Mouse (Mus musculus): ENCODE measurements at regions not wholly inside any gene's neighbourhood (a gene's known extent, or its start where the extent isn't known, plus 50 kb on each side); places are given as distances from the start of the nearest gene placed in this dataset.

GRCm38 (mm10) chr7:40766142-40766541 lies 132.0 kb upstream of the Vstm2b start:
- Histone ChIP-seq H3K4me2 (ENCODE audit: low read depth) (no peak overlapping the region), H3K9me3 (ENCODE audit: control insufficient read depth, low read length) (no peaks in the 10 kb centered on the region), H3K4me3 (ENCODE audit: low read depth, low read length) (no peak overlapping the region), H3K27me3 (ENCODE audit: control insufficient read depth, insufficient read depth, low read length) (no peaks in the 10 kb centered on the region), H3K9ac (ENCODE audit: low read length) (no peak overlapping the region), H3K4me1 (ENCODE audit: control insufficient read depth, insufficient read depth, low read length) (no peaks in the 10 kb centered on the region), H3K36me3 (ENCODE audit: control insufficient read depth, insufficient read depth, low read length) (no peaks in the 10 kb centered on the region), H3K27ac (ENCODE audit: low read depth, low read length) (no peak overlapping the region)
- ATAC-seq (ENCODE audit: insufficient read depth, low FRiP score, low TSS enrichment) (no peak), DNase-seq (ENCODE audit: low spot score) (no peak)
- 54% methylated on average over 3 of the region's 3 CpGs for WGBS

DNA sequence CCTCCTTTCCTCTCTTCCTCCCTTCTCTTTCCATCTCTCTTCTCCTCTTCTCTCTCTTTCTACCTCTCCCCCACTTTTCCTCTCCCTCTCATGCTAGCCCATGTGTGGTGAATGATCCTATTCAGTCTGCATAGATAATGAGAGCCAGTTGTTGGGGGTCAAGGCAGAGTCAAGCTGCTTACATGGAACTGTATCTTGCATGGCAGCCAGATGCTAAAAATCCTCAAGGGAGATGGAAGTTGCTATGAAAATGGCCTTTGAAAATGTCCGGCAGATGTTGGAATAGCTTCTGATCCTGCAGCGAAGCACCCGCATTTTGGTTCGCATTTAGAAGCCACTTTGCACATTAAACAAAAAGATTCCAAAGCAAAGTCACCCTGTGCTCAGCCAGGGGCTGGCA lies 121.9 kb upstream of the Vstm2b start:
- 18% methylated on average over 4 of the region's 4 CpGs for WGBS
- Histone ChIP-seq H3K9me3 (ENCODE audit: control insufficient read depth, low read length) (no peaks in the 10 kb centered on the region), H3K9ac (ENCODE audit: low read length) (no peak overlapping the region), H3K4me1 (ENCODE audit: control insufficient read depth, insufficient read depth, low read length) (no peaks in the 10 kb centered on the region), H3K36me3 (ENCODE audit: control insufficient read depth, insufficient read depth, low read length) (no peaks in the 10 kb centered on the region), H3K27me3 (ENCODE audit: control insufficient read depth, insufficient read depth, low read length) (no peaks in the 10 kb centered on the region), H3K4me3 (ENCODE audit: low read depth, low read length) (no peak overlapping the region), H3K27ac (ENCODE audit: low read depth, low read length) (no peak overlapping the region), H3K4me2 (ENCODE audit: low read depth) (no peak overlapping the region)
- peak; percentile 44 for DNase-seq (ENCODE audit: low spot score)
- ATAC-seq (ENCODE audit: insufficient read depth, low FRiP score, low TSS enrichment) = no peak

DNA sequence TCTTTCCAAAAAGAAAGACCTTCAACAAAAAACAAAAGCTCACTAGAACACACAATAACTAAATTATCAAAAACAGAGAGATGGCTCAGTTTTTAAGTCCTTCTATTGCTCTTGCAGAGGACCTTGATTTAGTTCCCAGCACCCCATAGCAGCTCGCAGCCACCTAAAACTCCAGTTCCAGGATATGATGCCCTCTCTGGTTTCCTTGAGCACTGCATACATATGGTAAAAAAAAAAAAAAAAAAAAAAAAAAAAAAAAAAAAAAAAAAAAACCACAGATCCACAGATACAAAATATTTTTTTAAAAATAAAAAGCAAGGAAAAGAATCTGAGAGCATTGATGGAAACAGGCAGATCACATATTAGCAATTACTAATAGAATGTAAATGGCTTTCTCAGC lies 113.2 kb upstream of the Vstm2b start:
- WGBS = 96% methylated on average over 1 of the region's 1 CpGs
- DNase-seq (ENCODE audit: low spot score) (no peak), ATAC-seq (ENCODE audit: insufficient read depth, low FRiP score, low TSS enrichment) (no peak)
- Histone ChIP-seq H3K36me3 (ENCODE audit: control insufficient read depth, insufficient read depth, low read length) (no peaks in the 10 kb centered on the region), H3K27ac (ENCODE audit: low read depth, low read length) (no peak overlapping the region), H3K4me1 (ENCODE audit: control insufficient read depth, insufficient read depth, low read length) (no peaks in the 10 kb centered on the region), H3K4me3 (ENCODE audit: low read depth, low read length) (no peak overlapping the region), H3K9me3 (ENCODE audit: control insufficient read depth, low read length) (no peaks in the 10 kb centered on the region), H3K9ac (ENCODE audit: low read length) (no peak overlapping the region), H3K4me2 (ENCODE audit: low read depth) (no peak overlapping the region), H3K27me3 (ENCODE audit: control insufficient read depth, insufficient read depth, low read length) (no peaks in the 10 kb centered on the region)

- no peak for ATAC-seq (ENCODE audit: insufficient read depth, low FRiP score, low TSS enrichment)
- no peaks in the 10 kb centered on the region for H3K9me3 ChIP-seq (ENCODE audit: control insufficient read depth, low read length)
- no peak overlapping the region for H3K4me3 ChIP-seq (ENCODE audit: low read depth, low read length)
- no peaks in the 10 kb centered on the region for H3K27me3 ChIP-seq (ENCODE audit: control insufficient read depth, insufficient read depth, low read length)
- DNase-seq (ENCODE audit: low spot score) = no peak
- H3K4me1 ChIP-seq (ENCODE audit: control insufficient read depth, insufficient read depth, low read length) = no peaks in the 10 kb centered on the region
- H3K36me3 ChIP-seq (ENCODE audit: control insufficient read depth, insufficient read depth, low read length) = no peaks in the 10 kb centered on the region
- H3K9ac ChIP-seq (ENCODE audit: low read length) = no peak overlapping the region
- H3K4me2 ChIP-seq (ENCODE audit: low read depth) = no peak overlapping the region
- WGBS = 79% methylated on average over 2 of the region's 2 CpGs
- H3K27ac ChIP-seq (ENCODE audit: low read depth, low read length) = no peak overlapping the region
Measured at GRCm38 (mm10) chr7:40786758-40787157, 111.4 kb upstream of the Vstm2b start.

DNA sequence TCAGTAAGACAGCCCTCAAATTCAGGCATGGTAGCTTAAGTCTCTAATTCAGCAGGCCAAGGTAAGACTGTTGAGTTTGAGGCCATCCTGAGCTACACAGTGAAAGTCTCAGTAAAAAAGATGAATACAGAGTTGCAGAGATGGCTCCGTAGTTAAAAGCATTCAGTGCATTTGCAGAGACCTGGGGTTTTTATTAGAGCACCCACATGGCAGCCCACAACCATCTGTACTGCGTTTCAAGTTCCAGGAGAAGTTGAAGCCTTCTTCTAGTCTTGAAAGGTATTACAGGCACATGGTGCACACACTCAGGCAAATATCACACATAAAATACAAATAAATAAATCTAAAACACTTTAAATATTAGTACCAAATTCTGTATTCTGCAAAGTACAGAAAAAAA lies 109.6 kb upstream of the Vstm2b start:
- Histone ChIP-seq H3K9ac (ENCODE audit: low read length) (no peak overlapping the region), H3K27me3 (ENCODE audit: control insufficient read depth, insufficient read depth, low read length) (no peaks in the 10 kb centered on the region), H3K4me3 (ENCODE audit: low read depth, low read length) (no peak overlapping the region), H3K4me1 (ENCODE audit: control insufficient read depth, insufficient read depth, low read length) (no peaks in the 10 kb centered on the region), H3K27ac (ENCODE audit: low read depth, low read length) (no peak overlapping the region), H3K4me2 (ENCODE audit: low read depth) (no peak overlapping the region), H3K9me3 (ENCODE audit: control insufficient read depth, low read length) (no peaks in the 10 kb centered on the region), H3K36me3 (ENCODE audit: control insufficient read depth, insufficient read depth, low read length) (no peaks in the 10 kb centered on the region)
- ATAC-seq (ENCODE audit: insufficient read depth, low FRiP score, low TSS enrichment) (no peak), DNase-seq (ENCODE audit: low spot score) (no peak)
- 86% methylated on average over 2 of the region's 2 CpGs for WGBS

- no peaks in the 10 kb centered on the region for H3K9me3 ChIP-seq (ENCODE audit: control insufficient read depth, low read length)
- ATAC-seq (ENCODE audit: insufficient read depth, low FRiP score, low TSS enrichment) (no peak), DNase-seq (ENCODE audit: low spot score) (no peak)
- no peaks in the 10 kb centered on the region for H3K36me3 ChIP-seq (ENCODE audit: control insufficient read depth, insufficient read depth, low read length)
- 81% methylated on average over 11 of the region's 11 CpGs for WGBS
- no peak overlapping the region for H3K4me2 ChIP-seq (ENCODE audit: low read depth)
- H3K4me3 ChIP-seq (ENCODE audit: low read depth, low read length) = no peak overlapping the region
- H3K9ac ChIP-seq (ENCODE audit: low read length) = no peak overlapping the region
- no peaks in the 10 kb centered on the region for H3K4me1 ChIP-seq (ENCODE audit: control insufficient read depth, insufficient read depth, low read length)
- H3K27ac ChIP-seq (ENCODE audit: low read depth, low read length) = no peak overlapping the region
- no peaks in the 10 kb centered on the region for H3K27me3 ChIP-seq (ENCODE audit: control insufficient read depth, insufficient read depth, low read length)
Measured at GRCm38 (mm10) chr7:40794458-40795207, 103.5 kb upstream of the Vstm2b start.

DNA sequence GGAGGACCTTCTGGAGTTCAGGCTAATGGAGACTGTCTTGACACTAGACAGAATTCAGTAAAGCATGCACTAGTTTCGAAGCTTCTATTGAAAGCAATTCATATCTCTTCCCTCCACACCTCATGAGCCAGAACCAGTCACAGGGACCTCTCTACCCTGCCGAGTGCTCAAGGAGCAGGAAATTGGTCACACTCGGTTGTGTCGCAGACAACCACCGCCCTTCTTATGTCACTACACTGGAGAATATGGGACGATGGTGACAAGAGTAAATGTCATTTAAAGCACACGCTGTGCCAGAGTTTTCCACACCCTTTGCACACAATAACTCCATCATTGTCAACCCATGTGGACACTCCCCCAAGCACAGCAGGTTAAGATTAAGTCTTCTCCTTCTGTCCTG lies 98.3 kb upstream of the Vstm2b start:
- no peak for DNase-seq (ENCODE audit: low spot score)
- 82% methylated on average over 7 of the region's 7 CpGs for WGBS
- Histone ChIP-seq H3K4me1 (ENCODE audit: control insufficient read depth, insufficient read depth, low read length) (no peaks in the 10 kb centered on the region), H3K36me3 (ENCODE audit: control insufficient read depth, insufficient read depth, low read length) (no peaks in the 10 kb centered on the region), H3K27me3 (ENCODE audit: control insufficient read depth, insufficient read depth, low read length) (no peaks in the 10 kb centered on the region), H3K4me3 (ENCODE audit: low read depth, low read length) (no peak overlapping the region), H3K4me2 (ENCODE audit: low read depth) (no peak overlapping the region), H3K9ac (ENCODE audit: low read length) (no peak overlapping the region), H3K27ac (ENCODE audit: low read depth, low read length) (no peak overlapping the region), H3K9me3 (ENCODE audit: control insufficient read depth, low read length) (no peaks in the 10 kb centered on the region)
- ATAC-seq (ENCODE audit: insufficient read depth, low FRiP score, low TSS enrichment) = no peak

DNA sequence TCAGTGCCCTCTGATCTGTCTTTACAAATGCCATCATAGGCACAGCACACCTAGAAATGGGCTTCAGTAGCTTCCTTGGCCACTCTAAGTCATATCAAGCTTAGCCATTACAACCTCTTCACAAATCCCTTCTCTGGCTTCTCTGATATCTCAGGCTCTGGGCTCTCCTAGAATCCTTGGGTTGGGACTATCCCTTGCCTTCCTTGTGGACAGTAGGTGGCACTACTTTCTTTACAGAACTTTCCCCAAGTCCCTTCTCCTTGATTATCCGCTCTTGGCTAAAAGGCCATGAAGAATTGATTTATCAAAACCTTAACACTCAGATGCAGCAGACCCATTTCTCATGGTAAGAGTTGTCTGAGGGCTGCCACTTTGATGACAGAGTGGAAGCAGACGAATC lies 96.8 kb upstream of the Vstm2b start:
- Histone ChIP-seq H3K36me3 (ENCODE audit: control insufficient read depth, insufficient read depth, low read length) (no peaks in the 10 kb centered on the region), H3K4me3 (ENCODE audit: low read depth, low read length) (no peak overlapping the region), H3K9me3 (ENCODE audit: control insufficient read depth, low read length) (no peaks in the 10 kb centered on the region), H3K9ac (ENCODE audit: low read length) (no peak overlapping the region), H3K27ac (ENCODE audit: low read depth, low read length) (no peak overlapping the region), H3K4me1 (ENCODE audit: control insufficient read depth, insufficient read depth, low read length) (no peaks in the 10 kb centered on the region), H3K4me2 (ENCODE audit: low read depth) (no peak overlapping the region), H3K27me3 (ENCODE audit: control insufficient read depth, insufficient read depth, low read length) (no peaks in the 10 kb centered on the region)
- 70% methylated on average over 2 of the region's 2 CpGs for WGBS
- DNase-seq (ENCODE audit: low spot score) = no peak
- no peak for ATAC-seq (ENCODE audit: insufficient read depth, low FRiP score, low TSS enrichment)

DNA sequence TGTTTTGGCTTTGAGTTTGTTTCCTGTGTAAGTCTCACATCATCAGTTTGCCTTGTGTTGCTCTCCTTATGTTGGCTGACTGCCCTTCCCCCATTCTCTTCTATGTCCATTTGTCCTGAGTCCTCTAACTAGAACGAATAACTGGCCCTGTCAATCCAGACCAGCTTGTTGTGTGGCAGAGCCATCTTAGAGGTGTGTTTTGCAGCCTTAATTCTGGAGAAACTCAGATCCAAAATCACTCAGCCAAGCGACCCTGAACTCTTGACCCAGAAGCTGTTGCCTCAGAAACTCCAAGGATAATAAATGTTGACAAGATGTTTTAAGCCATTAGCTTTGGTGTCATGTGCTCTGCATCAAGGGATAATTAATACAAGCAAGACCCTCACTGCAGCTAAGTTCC lies 92.9 kb upstream of the Vstm2b start:
- Histone ChIP-seq H3K9me3 (ENCODE audit: control insufficient read depth, low read length) (no peaks in the 10 kb centered on the region), H3K36me3 (ENCODE audit: control insufficient read depth, insufficient read depth, low read length) (no peaks in the 10 kb centered on the region), H3K4me2 (ENCODE audit: low read depth) (no peak overlapping the region), H3K27me3 (ENCODE audit: control insufficient read depth, insufficient read depth, low read length) (no peaks in the 10 kb centered on the region), H3K4me3 (ENCODE audit: low read depth, low read length) (no peak overlapping the region), H3K4me1 (ENCODE audit: control insufficient read depth, insufficient read depth, low read length) (no peaks in the 10 kb centered on the region), H3K27ac (ENCODE audit: low read depth, low read length) (no peak overlapping the region), H3K9ac (ENCODE audit: low read length) (no peak overlapping the region)
- no peak for ATAC-seq (ENCODE audit: insufficient read depth, low FRiP score, low TSS enrichment)
- no peak for DNase-seq (ENCODE audit: low spot score)
- WGBS = 61% methylated on average over 2 of the region's 2 CpGs
